Mouse (Mus musculus) central nervous system, embryonic 14 days (tissue): ENCODE measurements around the gene Padi6. TPM values are rescaled to one million over a fixed set of nuclear protein-coding genes. Genes with fewer than 3 reads are reported as not detected.

Experiments
- polyA plus RNA-seq: library from polyadenylated mRNA; depleted of rRNA; stranded (reverse); fragments of >200 nt; gene quantifications from 2 replicates; pipeline ENCODE4 v1.2.3, GENCODE M21; 2012; rRNA removed

Padi6 gene
- 0.05 TPM in 1 of 2 replicates, not detected in the other for polyA plus RNA-seq

DNA sequence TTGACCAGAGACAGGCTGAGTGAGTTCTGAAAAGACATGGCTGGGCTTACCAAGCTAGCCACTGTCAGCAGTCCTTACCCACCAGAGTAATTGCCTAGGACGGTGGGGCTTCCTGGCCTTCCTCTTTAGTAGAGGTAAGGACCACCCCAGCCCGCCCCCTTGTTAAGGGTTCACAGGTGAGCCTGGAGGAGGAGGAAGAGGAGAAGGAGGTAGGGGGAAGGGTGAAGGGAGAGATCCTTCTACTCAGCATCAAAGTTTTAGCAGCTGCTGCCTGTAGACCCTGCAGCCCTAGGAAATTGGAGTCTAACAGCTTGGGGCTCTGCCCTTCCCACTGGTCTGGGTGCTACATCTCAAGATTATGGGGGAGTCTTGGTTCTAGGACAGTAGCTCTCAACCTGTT is at the start of gene Padi6:
TSS of gene Padi6 (minus strand) at position 101 of the 400 bp plus-strand sequence.

DNA sequence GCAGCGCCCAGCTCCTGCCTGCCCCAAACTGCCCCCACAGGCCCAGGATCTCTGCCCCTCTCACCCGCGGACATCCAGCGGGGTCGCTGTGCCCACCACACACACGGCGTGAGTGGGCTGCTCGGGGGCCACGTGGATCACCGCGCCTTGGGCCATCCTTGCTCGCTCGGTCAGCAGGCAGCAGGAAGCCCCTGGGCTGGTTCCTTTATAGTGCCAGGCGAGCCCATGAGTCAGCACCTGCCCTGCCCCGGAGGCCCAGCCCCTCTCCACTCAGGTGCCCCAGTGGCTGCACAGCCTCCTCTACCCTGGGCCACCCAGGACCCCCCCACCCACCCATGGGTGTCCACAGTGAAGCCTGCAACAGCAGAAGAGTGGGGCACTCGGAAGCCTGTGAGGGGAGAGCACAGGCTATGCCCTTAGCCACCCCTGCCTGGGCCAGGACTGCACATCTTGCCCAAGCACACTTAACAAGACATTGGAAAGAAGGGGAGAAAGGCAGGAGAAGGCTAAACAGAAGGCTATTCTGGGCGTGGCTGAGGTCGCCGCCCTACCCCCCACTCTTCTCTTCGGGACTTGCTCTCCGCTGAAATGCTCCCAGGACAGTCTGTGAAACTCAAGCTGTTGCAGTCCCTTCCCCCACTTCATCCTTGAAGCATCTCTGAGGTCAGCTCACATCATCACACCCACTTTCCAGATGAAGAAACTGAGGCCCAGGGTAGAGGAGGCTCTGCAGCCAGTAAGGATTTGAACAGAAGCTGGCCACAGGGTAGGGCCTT is 31.8 kb upstream of the Padi6 start, which contains the start of gene Padi4:
TSS of gene Padi4 (minus strand) at position 212 of the 776 bp plus-strand sequence.

DNA sequence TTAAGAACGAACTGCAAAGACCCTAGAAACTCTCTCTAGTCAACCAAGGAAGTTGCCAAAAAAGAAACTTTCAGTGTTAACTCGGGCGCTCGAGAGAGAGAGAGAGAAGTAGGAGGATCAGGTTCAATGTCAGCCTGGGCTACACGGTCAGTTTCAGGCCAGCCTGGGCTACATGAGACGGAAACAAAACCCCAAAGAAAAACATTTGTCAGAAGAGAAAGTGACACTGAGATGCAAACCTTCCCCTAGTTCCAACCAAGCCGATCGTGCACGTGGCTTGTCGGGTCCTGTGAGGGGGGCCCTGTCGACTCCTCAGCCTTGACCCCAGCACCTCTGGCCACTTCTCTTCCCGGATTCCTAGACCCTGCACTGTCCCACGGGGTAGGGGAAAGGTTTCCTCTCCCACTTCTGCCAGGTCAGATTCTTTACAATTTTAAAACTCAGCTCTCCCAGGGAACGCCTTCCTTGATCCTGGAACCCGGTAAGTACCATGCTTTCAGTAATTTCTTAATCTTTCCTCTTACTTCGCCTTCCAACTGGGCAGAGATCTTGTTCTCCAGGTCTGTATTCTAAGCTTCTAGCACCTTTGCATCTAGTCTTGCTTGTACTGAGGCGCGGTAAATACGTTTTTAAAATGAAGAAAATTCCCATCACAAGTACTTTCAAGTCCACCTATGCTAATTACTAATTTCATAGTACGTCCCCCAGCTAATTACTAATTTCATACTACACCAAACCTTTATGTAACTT is 42.0 kb downstream of the Padi6 start, which contains the start of gene Rcc2:
TSS of gene Rcc2 (plus strand) at position 273 of the 750 bp plus-strand sequence.

Other genes with a start within 250 kb of the Padi6 start
- gene Arhgef10l, start 76.6 kb downstream of the Padi6 start, polyA plus RNA-seq = 35.0 and 39.1 TPM in 2 replicates
- 98.9 and 110 TPM in 2 replicates for gene Rcc2, start 42.1 kb downstream of the Padi6 start, polyA plus RNA-seq
- 0.11 and 0.12 TPM in 2 replicates for gene Padi4, start 31.6 kb upstream of the Padi6 start, polyA plus RNA-seq
- gene Padi3, start 68.0 kb upstream of the Padi6 start, polyA plus RNA-seq = 0.08 TPM in 1 of 2 replicates, not detected in the other
- 0.07 and 0.10 TPM in 2 replicates for gene Padi1, start 103.1 kb upstream of the Padi6 start, polyA plus RNA-seq
- gene Padi2, start 163.7 kb upstream of the Padi6 start, polyA plus RNA-seq = 0.36 and 1.0 TPM in 2 replicates
- 229 and 247 TPM in 2 replicates for gene Sdhb, start 218.6 kb upstream of the Padi6 start, polyA plus RNA-seq
- 189 and 190 TPM in 2 replicates for gene Atp13a2, start 244.2 kb upstream of the Padi6 start, polyA plus RNA-seq